Mouse (Mus musculus) cerebellum, adult 2 months (tissue): ENCODE measurements at regions not wholly inside any gene's neighbourhood (a gene's known extent, or its start where the extent isn't known, plus 50 kb on each side); places are given as distances from the start of the nearest gene placed in this dataset.

ENCODE experiments used
- DNase-seq, 2 experiments: peaks; one replicate each; pipeline ENCODE4 v3.0.0; 2021
- H3K27ac ChIP-seq: fragments of 200-500 bp; 2 replicates; pipeline ENCODE4 v1.5.1; 2012; ENCODE audit warnings: low read length, control low read depth, inconsistent platforms; ENCODE audit not compliant: insufficient read depth
- H3K27me3 ChIP-seq: fragments of 200-500 bp; 2 replicates; pipeline ENCODE4 v1.6.1; 2012; ENCODE audit warnings: inconsistent platforms, mild to moderate bottlenecking, low read length, moderate library complexity; ENCODE audit not compliant: control insufficient read depth, insufficient read depth
- H3K4me1 ChIP-seq: fragments of 200-500 bp; 2 replicates; pipeline ENCODE4 v1.6.1; 2011; ENCODE audit warnings: low read length; ENCODE audit not compliant: control insufficient read depth, insufficient read depth
- H3K4me3 ChIP-seq: fragments of 200-500 bp; replicated peaks from 2 replicates; pipeline ENCODE3; 2011; ENCODE audit warnings: mild to moderate bottlenecking, low read depth, low read length, control low read depth; ENCODE audit not compliant: insufficient read depth
- CTCF ChIP-seq: fragments of 200-500 bp; IDR thresholded peaks from 2 replicates; pipeline ENCODE4 v1.5.1; 2011; ENCODE audit warnings: low read depth, mild to moderate bottlenecking, control low read depth, low read length, moderate library complexity, borderline replicate concordance; ENCODE audit not compliant: insufficient read depth
- POLR2A ChIP-seq: fragments of 200-500 bp; IDR thresholded peaks from 2 replicates; pipeline ENCODE4 v1.6.1; 2011; ENCODE audit warnings: low read length, control low read depth, borderline replicate concordance; ENCODE audit not compliant: insufficient read depth
- WGBS: fragments of 180-500 bp; shearing (Covaris S2); methylation state at CpG from one replicate; pipeline ENCODE4 v1.1.7; 2018; 5-methylcytosine and 5-hydroxymethylcytosine counted together

- Histone ChIP-seq H3K27me3 (no peaks in the 10 kb centered on the region; the same call in 1 of the 2 replicates), H3K27ac (no peak overlapping the region), H3K4me1 (no peaks in the 10 kb centered on the region), H3K4me3 (no peak overlapping the region)
- TF ChIP-seq POLR2A (no peak), CTCF (no peak)
- no peak for DNase-seq
- WGBS: 91% methylated on average over 13 of the region's 13 CpGs
Measured at GRCm38 (mm10) chr8:10862442-10862841, 145.8 kb downstream of the Irs2 start.

- no peaks in the 10 kb centered on the region for H3K4me1 ChIP-seq
- no peak overlapping the region for H3K4me3 ChIP-seq
- DNase-seq: no peak
- no peak overlapping the region for H3K27ac ChIP-seq
- WGBS: 85% methylated on average over 4 of the region's 4 CpGs
- no peak for TF ChIP-seq CTCF
- H3K27me3 ChIP-seq: no peaks in the 10 kb centered on the region; the same call in 1 of the 2 replicates
Measured at GRCm38 (mm10) chr8:10860810-10861209, 147.4 kb downstream of the Irs2 start.

- WGBS: 95% methylated on average over 3 of the region's 3 CpGs
Measured at GRCm38 (mm10) chr8:10857874-10858273, 150.4 kb downstream of the Irs2 start.

GRCm38 (mm10) chr8:10856996-10857720 lies 151.1 kb downstream of the Irs2 start:
- WGBS: 54% methylated on average over 15 of the region's 15 CpGs
- Histone ChIP-seq H3K4me3 (no peak overlapping the region), H3K4me1 (no peaks in the 10 kb centered on the region), H3K27me3 (no peaks in the 10 kb centered on the region), H3K27ac (no peak overlapping the region)
- no peak for TF ChIP-seq CTCF
- TF ChIP-seq POLR2A: no peak
- DNase-seq: no peak

More at GRCm38 (mm10) chr8:10857874-10858273, 150.4 kb downstream of the Irs2 start:
- TF ChIP-seq POLR2A (no peak), CTCF (no peak)
- Histone ChIP-seq H3K4me1 (no peaks in the 10 kb centered on the region), H3K27ac (no peak overlapping the region), H3K4me3 (no peak overlapping the region), H3K27me3 (no peaks in the 10 kb centered on the region)
- no peak for DNase-seq

GRCm38 (mm10) chr8:10855696-10856095 lies 152.6 kb downstream of the Irs2 start:
- no peaks in the 10 kb centered on the region for H3K27me3 ChIP-seq
- no peak for TF ChIP-seq POLR2A
- TF ChIP-seq CTCF: no peak
- no peak for DNase-seq
- no peaks in the 10 kb centered on the region for H3K4me1 ChIP-seq
- no peak overlapping the region for H3K27ac ChIP-seq
- no peak overlapping the region for H3K4me3 ChIP-seq
- 93% methylated on average over 3 of the region's 3 CpGs for WGBS

GRCm38 (mm10) chr8:10855131-10855530 lies 153.1 kb downstream of the Irs2 start:
- Histone ChIP-seq H3K4me1 (no peaks in the 10 kb centered on the region), H3K27ac (no peak overlapping the region), H3K4me3 (no peak overlapping the region), H3K27me3 (no peaks in the 10 kb centered on the region)
- DNase-seq: no peak
- 80% methylated on average over 4 of the region's 4 CpGs for WGBS
- TF ChIP-seq CTCF (no peak), POLR2A (no peak)

- Histone ChIP-seq H3K27me3 (no peaks in the 10 kb centered on the region), H3K4me3 (no peak overlapping the region), H3K4me1 (no peaks in the 10 kb centered on the region), H3K27ac (no peak overlapping the region)
- TF ChIP-seq POLR2A (no peak), CTCF (no peak)
- DNase-seq: no peak
- 70% methylated on average over 6 of the region's 6 CpGs for WGBS
Measured at GRCm38 (mm10) chr8:10854600-10854999, 153.7 kb downstream of the Irs2 start.

GRCm38 (mm10) chr8:10853901-10854300 lies 154.4 kb downstream of the Irs2 start:
- no peak for TF ChIP-seq POLR2A
- no peak for TF ChIP-seq CTCF
- H3K4me1 ChIP-seq: no peaks in the 10 kb centered on the region
- WGBS: 85% methylated on average over 5 of the region's 5 CpGs
- DNase-seq: no peak
- no peaks in the 10 kb centered on the region for H3K27me3 ChIP-seq
- no peak overlapping the region for H3K4me3 ChIP-seq
- H3K27ac ChIP-seq: no peak overlapping the region

GRCm38 (mm10) chr8:10849916-10850315 lies 158.3 kb downstream of the Irs2 start:
- no peak for TF ChIP-seq CTCF
- TF ChIP-seq POLR2A: no peak
- H3K4me1 ChIP-seq: no peaks in the 10 kb centered on the region
- WGBS: 95% methylated on average over 7 of the region's 7 CpGs
- DNase-seq: no peak
- no peak overlapping the region for H3K4me3 ChIP-seq
- H3K27me3 ChIP-seq: no peaks in the 10 kb centered on the region
- no peak overlapping the region for H3K27ac ChIP-seq
